Mouse (Mus musculus) fibroblast of lung, adult 2 months (primary cell): Measurements from ENCODE around the gene H13.
A peak's percentile ranks its signal among the peaks of the same experiment; 100 is the strongest.

Experiments used
- DNase-seq: peaks from one replicate; pipeline ENCODE4 v3.0.0-alpha.2; 2011; ENCODE audit warnings: low read depth

H13 gene

DNA sequence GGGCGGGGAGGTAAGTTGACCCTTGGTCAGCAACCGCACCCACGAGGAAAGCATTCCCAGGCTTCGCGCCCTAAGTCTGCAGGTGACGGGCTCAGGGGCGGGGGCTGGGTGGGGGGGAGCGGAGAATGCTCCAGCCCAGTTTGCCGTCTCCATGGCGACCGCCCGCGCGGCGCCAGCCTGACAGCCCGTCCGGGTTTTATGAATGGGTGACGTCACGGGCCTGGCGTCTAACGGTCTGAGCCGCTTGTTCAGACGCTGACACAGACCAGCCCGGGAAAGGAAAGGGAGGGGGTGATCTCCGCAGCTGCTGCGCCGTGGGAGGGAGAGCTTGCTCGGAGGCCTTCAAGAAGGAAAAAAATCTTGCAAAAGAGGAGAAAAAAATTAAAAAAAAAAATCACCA lies 65.7 kb downstream of the H13 start:
- DNase-seq = peak; percentile 98

DNA sequence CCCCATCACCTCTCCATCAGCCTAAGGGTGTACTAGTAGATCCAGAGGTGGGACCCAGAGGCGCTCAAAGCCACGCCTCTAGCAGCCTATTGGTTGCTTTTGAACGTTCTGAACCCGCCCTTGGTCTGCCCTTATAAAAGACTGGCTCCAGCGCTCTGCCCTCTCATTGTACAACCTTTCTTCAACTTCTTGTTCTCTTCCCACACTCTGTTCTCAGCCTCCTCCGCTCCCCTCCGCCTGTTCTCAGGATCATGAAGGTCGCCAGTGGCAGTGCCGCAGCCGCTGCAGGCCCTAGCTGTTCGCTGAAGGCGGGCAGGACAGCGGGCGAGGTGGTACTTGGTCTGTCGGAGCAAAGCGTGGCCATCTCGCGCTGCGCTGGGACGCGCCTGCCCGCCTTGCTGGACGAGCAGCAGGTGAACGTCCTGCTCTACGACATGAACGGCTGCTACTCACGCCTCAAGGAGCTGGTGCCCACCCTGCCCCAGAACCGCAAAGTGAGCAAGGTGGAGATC lies 66.9 kb downstream of the H13 start, which contains the start of gene Id1:
TSS of gene Id1 (plus strand) at position 162 of the 512 bp plus-strand sequence.
- peak; percentile 95 for DNase-seq

DNA sequence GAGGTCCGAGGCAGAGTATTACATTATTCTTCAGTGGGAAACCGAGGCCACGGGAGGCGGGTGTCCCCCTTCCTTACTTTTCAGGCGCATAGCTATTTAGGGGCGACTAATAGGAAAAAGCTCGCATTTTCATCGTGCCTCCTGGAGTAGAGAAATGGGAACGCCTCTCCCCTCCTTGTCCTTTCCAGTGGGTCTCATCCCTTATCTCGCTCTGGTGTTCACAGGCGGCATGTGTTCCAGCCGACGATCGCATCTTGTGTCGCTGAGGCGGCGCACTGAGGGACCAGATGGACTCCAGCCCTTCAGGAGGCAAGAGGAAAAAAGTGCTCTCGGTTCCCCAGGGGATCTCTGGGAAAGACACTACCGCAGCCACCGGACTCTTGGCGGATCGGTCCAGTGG lies 67.5 kb downstream of the H13 start:
- no peak for DNase-seq

DNA sequence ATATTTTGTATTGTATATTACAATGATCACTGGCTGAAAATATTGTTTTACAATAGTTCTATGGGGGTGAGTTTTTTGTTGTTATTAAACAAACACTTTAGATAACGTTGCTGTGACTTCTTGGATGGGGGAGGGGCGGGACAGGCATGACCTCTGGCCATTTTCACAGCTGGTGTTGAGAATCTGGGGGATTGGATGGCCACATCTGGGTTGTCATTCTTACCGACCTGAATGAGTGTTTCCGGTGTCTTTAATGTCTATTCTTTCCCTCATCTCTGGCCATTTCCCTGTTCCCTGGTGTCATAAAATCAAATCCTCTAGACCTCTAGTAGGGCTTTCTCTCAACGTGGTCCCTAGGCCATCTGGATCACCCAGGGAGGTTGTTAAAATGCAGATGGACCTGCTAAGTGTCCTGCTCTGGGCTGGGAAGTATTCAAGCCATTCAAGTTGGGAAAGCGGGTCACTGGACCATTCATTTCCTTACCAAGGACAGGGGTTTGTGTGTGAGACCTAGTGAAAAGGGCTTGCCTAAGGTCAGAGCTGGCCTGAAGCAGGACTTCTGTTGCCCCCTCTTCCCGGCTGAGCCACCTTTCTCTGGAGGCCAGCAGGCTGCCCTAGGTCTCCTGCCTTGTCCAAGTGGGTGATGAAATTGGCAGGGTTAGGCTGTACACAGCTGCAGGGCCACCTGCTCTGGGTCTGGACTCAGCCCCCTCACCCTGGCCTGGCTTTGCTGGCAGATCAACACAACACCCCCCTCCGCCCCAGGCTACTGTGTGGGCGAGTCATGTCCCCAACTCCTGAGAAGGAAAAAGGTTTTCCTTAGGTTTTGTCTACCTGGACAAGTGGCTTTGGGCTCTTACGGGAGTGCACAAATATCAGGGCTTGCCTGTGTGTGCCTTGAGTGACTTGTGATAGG lies 68.3 kb downstream of the H13 start:
- no peak for DNase-seq

DNA sequence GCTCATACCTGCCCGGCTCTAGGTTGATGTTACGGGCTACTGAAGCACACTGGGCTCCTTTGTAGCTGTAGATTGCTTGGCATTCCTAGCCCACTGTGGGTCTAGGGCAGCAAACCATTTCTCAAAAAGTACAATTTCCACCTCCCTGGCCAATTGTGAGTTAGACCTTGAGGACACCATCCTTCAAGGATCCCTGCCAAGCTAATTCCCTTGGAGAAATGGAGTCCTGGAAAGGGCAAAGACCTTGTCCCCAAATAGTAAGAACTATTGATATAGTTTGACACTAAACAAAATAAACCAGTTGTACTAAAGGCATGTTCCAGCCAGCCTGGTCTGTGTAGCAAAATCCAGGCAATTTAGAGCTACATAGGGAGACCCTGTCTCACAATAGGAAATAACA lies 69.1 kb downstream of the H13 start:
- DNase-seq = no peak

DNA sequence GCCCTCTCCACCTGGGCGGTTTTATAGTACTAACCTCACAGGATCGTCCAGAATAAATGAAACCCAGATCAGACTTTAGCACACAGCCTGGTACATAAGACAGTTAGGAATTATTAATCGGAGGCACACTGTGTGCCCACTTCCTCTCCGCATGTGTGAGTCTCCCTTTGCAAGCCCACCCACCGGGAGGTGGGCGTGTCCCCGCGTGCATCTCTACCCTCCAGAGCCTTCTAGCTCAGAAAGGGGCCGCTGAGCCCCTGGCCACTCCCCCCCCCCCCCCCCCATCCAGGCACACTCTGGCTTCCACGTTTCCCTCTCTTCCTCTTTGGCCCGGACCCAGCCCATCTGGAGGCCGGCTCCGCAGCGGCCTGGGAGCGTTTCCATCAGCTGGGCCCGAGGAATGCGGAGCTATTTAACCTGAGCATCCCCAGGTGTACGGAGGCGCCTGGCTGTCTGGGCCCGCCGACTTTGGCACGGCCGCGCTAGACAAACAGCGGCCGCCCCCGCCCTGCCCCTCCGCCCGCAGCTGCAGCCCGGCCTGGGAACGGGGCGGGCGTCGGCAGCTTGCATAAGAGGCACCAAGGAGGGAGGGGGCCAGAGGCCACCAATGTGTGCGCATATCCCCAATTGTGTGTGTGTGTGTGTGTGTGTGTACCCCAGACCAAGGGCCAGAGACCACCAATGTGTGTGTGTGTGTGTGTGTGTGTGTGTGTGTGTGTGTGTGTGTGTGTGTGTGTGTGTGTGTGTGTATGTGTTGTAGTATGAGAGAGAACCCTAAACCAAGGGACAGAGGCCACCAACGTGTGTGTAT lies 70.0 kb downstream of the H13 start:
- DNase-seq = peak; percentile 86

DNA sequence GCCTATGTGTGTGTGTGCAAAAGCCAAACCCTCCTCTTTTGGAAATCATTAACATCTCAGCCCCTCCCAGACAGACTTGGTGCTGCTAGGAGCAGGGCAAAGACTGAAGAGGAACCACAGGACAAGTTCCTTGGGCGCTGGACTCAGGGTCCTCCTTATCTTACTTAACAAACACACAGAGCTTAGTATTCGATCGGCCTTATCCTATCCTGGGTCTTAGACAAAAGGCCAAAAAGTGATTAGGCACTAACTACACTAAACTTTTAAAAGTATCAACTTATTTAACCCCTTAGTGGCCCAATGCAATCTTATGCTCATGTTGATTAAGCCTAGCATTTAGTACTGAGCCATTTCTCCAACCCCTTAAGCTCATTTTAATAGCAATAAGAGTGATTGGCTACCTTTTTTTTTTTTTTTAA lies 70.6 kb downstream of the H13 start:
- DNase-seq = no peak

DNA sequence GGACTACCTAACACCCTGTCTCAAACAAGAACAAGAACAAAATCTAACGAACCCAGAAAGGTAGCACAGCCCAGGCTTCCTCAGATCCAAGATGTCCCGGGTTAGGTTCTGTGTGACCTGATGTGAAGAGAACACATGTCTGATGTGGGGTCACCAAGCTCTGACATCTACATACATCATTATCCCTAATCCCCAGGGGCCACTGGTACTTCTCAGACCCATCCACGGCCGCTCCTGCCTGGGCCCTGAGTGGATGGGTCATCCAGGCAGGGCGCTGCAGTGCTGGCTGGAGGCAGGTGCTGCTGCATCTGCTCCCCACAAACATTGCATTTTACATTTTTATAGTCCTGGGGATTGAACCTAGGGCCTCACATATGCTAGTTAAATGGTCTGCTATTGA lies 71.2 kb downstream of the H13 start:
- DNase-seq = no peak

DNA sequence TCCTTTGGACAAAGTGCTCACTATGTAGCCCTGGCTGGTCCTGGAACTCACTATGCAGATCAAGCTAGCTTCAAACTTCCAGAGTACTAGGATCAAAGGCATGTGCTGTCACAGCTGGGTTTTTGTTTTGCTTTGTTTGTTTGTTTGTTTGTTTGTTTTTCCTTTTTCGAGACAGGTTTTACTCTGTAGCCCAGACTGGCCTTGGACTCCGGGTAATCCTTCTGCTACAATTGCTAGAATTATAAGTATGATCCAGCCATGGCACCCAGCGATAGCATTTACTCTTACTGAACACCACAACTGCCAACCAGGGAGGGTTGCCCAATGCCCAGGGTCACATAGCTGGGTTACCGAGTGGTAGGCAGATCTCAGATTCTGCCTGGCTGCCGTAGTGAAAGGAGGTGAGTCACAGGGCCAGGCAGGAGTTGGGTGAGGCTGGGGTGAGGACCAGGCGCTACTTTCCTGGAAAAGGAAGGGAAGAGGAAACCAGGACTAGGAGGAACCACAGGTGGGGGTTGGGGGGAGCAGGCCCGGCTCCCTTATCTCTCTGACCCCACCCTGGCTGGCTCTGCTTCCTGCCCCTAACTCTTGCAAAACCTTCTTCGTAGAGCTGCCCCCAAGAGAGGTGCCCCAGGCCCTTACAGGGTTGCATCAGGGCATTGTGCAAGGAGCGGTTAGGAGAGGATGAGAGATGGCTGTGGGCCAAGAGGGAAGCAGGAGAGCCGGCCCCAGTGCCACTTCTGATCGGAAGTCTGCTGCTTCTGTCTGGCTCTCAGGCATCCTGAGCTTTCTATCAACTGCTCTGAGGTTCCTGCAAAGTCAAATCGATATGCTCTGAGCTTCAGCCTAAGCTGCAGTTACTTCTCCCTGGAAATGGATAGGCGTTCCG lies 72.1 kb downstream of the H13 start:
- peak; percentile 85 for DNase-seq

DNA sequence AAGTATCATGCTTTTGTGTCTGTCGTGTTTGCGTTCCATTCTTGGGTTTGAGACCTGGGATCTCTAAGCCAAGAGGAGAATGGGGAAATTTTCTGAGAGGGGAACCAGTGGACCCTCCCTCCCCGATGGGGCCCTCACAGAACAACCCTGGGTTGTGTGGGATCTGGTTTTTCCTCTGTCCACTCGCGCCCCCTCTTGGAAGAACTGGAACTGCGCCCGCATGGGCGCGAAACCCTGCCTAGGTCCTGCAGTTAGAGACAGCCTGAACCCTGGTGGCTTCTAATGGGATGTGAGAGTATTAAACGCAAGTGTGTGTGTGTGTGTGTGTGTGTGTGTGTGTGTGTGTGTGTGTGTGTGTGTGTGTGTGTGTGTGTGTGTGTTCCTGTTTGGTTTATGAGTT lies 73.2 kb downstream of the H13 start:
- no peak for DNase-seq

DNA sequence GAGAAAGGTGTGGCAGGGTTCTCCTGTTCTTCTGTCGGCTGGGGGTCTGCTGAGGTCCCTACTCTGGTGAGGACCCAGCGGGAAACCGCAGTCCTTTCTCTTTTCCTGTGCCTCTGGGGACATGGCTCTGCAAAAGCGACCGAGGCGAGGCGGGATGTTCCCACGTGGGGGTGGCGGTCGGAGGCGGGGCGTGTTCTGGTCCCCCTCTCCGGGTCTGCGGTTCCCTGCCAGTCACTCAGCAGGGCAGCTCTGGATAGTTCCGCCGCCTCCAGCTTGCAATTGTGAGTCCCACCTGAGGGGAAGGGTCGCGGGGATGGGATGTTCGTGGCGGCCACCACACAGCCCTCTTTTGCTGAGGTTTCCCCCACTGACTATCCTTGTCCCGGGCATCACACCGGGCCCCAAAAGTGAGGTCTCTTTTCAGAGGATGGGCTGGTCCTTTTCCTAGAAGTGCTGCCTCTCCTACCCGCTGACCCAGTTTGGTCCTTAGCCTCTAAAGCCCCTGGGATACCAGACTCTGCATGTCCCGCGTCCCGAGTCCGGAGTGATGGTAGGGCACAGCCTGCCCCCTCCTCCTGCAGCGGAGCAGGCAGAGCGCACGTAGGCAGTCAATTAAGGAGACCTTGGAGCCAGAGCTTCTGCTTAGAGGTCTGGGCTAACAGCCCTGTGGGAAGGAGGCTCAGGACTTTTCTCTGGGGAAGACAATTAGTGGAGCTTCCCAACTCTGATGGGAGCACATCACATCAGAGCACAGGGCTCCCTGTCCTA lies 84.9 kb downstream of the H13 start, which contains the start of gene Cox4i2:
TSS of gene Cox4i2 (plus strand) at position 230 of the 768 bp plus-strand sequence.
- no peak for DNase-seq

DNA sequence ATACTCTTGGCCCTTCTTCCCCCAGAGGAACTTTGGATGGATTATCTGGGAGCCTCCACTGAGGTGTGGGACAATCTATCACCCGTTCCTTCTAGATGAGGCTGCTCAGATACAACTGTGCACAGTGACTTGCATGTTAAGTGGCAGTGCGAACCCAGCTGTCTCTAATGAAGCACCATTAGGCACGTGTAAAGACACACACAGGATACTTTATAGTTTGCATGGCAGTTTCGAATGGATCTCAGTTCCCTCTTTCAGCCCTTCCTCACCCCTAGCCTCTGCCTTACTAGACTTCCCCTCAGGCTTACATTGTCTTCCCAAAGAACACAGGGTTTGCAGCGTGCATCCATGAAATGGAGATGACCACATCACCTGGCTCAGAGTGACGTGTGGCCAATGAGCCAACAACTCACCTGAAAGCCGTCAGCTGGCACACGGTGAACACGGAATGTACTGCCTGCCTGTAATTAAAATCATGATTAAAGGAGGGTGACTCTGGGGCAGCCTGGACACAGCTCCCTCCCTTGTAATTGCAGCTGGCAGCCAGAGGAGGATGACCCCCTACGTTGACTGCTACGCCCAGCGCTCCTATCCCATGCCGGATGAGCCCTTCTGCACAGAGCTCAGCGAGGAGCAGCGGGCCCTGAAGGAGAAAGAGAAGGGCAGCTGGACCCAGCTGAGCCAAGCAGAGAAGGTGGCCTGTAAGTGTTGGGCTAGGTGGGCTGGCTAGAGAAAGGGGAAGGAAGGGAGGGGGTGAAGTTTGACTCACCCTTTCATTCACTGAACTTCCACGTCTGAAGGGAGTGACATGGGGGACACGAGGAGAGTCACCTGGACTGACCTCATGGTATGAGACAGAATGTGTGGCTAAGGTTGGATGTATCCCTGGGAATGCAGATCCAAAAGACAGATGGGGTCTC lies 87.5 kb downstream of the H13 start:
- DNase-seq = no peak

DNA sequence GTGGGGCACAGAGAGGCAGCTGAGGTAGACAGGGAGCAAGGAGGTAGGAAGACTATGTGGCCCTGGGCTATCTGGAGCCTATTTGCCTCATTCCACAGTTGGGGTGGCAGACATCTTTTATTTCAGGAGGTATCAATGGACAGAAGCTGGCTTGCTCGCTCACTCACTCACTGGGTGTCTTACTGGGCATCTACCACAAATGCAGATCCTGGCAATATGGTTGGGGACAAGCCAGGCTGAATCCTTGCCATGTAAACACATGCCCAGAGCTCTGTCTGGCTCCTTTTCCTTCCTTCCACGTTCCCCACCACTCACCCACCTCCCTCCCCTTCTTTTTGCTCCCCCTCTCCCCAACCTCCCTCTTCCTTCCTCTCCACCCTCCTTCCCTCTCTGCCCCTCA lies 88.2 kb downstream of the H13 start:
- no peak for DNase-seq
